Mouse (Mus musculus) midbrain, embryonic 10.5 days (tissue): Measurements from ENCODE around the gene Tbl1xr1. TPM values are rescaled to one million over a fixed set of nuclear protein-coding genes. Genes with fewer than 3 reads are reported as not detected.

Experiments
- DNase-seq: peaks from one replicate; pipeline ENCODE4 v3.0.0-alpha.2; 2017; ENCODE audit warnings: low spot score
- H3K27ac ChIP-seq: fragments of 300-500 bp; sonication (generic); replicated peaks from 2 replicates; pipeline ENCODE4 v1.5.1; 2016; ENCODE audit warnings: mild to moderate bottlenecking
- H3K27me3 ChIP-seq: fragments of 300-500 bp; sonication (generic); 2 replicates; pipeline ENCODE4 v1.6.1; 2016; ENCODE audit warnings: low read depth, mild to moderate bottlenecking; ENCODE audit not compliant: poor library complexity, severe bottlenecking
- H3K36me3 ChIP-seq: fragments of 300-500 bp; sonication (generic); 2 replicates; pipeline ENCODE4 v1.6.1; 2016; ENCODE audit warnings: mild to moderate bottlenecking, moderate library complexity
- H3K4me1 ChIP-seq: fragments of 300-500 bp; sonication (generic); 2 replicates; pipeline ENCODE4 v1.6.1; 2016
- H3K4me3 ChIP-seq: fragments of 300-500 bp; sonication (generic); 2 replicates; pipeline ENCODE4 v1.5.1; 2016; ENCODE audit warnings: mild to moderate bottlenecking, moderate library complexity
- H3K9me3 ChIP-seq: fragments of 300-500 bp; sonication (generic); replicated peaks from 2 replicates; pipeline ENCODE4 v1.6.1; 2016; ENCODE audit warnings: mild to moderate bottlenecking
- WGBS: fragments of 180-500 bp; shearing (Covaris S2); methylation state at CpG from one replicate; pipeline ENCODE4 v1.1.7; 2016; 5-methylcytosine and 5-hydroxymethylcytosine counted together
- polyA plus RNA-seq: library from polyadenylated mRNA; unstranded; fragments of >200 nt; fragmentation: Nextera tagmentation; extraction: Ambion mirVana; gene quantifications from 2 replicates; pipeline ENCODE4 v1.2.1, GENCODE M21; 2016

Tbl1xr1 gene
- polyA plus RNA-seq: 20.7 and 22.4 TPM in 2 replicates

DNA sequence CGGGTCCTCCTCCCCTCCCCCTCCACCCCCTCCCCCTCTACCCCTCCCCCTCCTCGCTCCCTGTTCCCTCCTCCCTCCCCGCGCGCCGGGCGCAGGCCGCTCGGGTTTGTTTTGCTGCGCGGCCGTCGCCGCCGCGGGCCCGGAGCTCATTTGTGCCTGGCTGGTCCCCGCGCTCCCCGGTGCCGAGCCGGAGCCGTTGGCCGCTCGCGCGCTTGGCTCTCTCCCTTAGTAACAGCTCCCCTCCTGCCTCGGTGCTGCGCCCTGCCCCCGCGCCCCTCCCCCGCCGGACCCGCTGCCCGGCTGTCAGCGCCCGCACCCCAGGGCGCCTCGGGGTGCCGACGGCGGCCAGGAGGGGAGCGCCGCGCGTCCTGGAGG lies at the start of gene Tbl1xr1:
Gene Tbl1xr1, plus strand, starts transcription at position 92 of the 375 bp plus-strand sequence.
- WGBS: 0% methylated on average over 30 of the region's 46 CpGs
- Histone ChIP-seq H3K27ac (peak within 1 kb of the TSS; percentile 100), H3K27me3 (no peaks in the 10 kb centered on the region), H3K4me1 (peaks cover 32% of the 10 kb centered on the region), H3K9me3 (no peaks in the 10 kb centered on the region), H3K4me3 (peak within 1 kb of the TSS; percentile 92), H3K36me3 (peaks cover 11% of the 10 kb centered on the region)
- DNase-seq: peak; percentile 95

GRCm38 (mm10) chr3:22038004-22038403 lies 38.4 kb upstream of the Tbl1xr1 start:
- DNase-seq: no peak
- Histone ChIP-seq H3K27ac (no peak overlapping the region), H3K4me1 (no peaks in the 10 kb centered on the region), H3K27me3 (no peaks in the 10 kb centered on the region), H3K36me3 (no peaks in the 10 kb centered on the region), H3K4me3 (no peak overlapping the region), H3K9me3 (no peaks in the 10 kb centered on the region)
- 23% methylated on average over 4 of the region's 4 CpGs for WGBS

- WGBS: 90% methylated on average over 8 of the region's 8 CpGs
- no peaks in the 10 kb centered on the region for H3K4me1 ChIP-seq
- H3K9me3 ChIP-seq: 0 out of 2 replicates have a peak, but pooled peaks cover 3% of the 10 kb centered on the region
- H3K4me3 ChIP-seq: no peak overlapping the region
- no peaks in the 10 kb centered on the region for H3K27me3 ChIP-seq
- H3K36me3 ChIP-seq: no peaks in the 10 kb centered on the region
- H3K27ac ChIP-seq: no peak overlapping the region
- no peak for DNase-seq
Measured at GRCm38 (mm10) chr3:22039036-22039795, 37.2 kb upstream of the Tbl1xr1 start.

GRCm38 (mm10) chr3:22040627-22041026 lies 35.8 kb upstream of the Tbl1xr1 start:
- 76% methylated on average over 6 of the region's 6 CpGs for WGBS
- H3K9me3 ChIP-seq: 0 out of 2 replicates have a peak, but pooled peaks cover 3% of the 10 kb centered on the region
- no peaks in the 10 kb centered on the region for H3K4me1 ChIP-seq
- H3K27ac ChIP-seq: no peak overlapping the region
- no peaks in the 10 kb centered on the region for H3K36me3 ChIP-seq
- H3K4me3 ChIP-seq: no peak overlapping the region
- H3K27me3 ChIP-seq: no peaks in the 10 kb centered on the region
- DNase-seq: no peak

- no peak for DNase-seq
- Histone ChIP-seq H3K36me3 (no peaks in the 10 kb centered on the region), H3K4me1 (no peaks in the 10 kb centered on the region), H3K27me3 (no peaks in the 10 kb centered on the region), H3K4me3 (no peak overlapping the region), H3K27ac (no peak overlapping the region), H3K9me3 (peaks cover 3% of the 10 kb centered on the region; the same call in 1 of the 2 replicates)
- WGBS: 91% methylated on average over 14 of the region's 14 CpGs
Measured at GRCm38 (mm10) chr3:22047203-22047602, 29.2 kb upstream of the Tbl1xr1 start.

DNA sequence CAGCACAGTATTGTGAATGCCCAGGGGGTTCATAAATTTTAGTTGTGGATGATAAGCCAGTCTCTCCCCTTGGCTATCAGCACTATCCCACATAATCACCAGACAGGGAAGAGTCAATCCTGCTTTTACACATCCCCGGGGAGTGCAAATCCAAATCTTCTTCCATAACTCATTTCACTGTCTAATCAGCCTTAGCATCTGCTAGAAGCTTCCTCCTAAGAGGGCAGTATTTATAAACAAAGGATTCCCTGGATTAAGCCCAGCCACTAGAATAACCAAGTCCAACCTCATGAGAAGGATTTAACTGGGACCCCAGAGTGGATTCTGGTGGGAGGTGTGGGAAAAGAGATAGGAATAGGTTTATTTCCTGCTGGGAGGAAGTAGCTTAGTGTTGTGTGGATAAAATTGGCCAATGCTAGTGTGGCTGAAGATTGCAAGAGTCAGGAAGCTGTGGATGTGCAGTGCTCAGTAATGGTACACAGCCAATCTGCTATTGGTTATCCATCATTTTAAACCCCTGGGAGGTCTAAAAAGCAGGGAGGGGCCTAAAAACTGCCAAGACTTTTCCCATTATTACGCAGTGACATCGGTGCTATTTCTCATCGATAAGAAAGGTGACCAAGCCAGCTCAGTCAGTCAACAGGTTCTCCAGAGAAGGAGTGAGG lies 19.7 kb upstream of the Tbl1xr1 start:
- DNase-seq: no peak
- Histone ChIP-seq H3K9me3 (no peaks in the 10 kb centered on the region), H3K36me3 (no peaks in the 10 kb centered on the region), H3K4me3 (no peak overlapping the region), H3K4me1 (no peaks in the 10 kb centered on the region), H3K27ac (no peak overlapping the region), H3K27me3 (no peaks in the 10 kb centered on the region)
- 86% methylated on average over 4 of the region's 4 CpGs for WGBS

DNA sequence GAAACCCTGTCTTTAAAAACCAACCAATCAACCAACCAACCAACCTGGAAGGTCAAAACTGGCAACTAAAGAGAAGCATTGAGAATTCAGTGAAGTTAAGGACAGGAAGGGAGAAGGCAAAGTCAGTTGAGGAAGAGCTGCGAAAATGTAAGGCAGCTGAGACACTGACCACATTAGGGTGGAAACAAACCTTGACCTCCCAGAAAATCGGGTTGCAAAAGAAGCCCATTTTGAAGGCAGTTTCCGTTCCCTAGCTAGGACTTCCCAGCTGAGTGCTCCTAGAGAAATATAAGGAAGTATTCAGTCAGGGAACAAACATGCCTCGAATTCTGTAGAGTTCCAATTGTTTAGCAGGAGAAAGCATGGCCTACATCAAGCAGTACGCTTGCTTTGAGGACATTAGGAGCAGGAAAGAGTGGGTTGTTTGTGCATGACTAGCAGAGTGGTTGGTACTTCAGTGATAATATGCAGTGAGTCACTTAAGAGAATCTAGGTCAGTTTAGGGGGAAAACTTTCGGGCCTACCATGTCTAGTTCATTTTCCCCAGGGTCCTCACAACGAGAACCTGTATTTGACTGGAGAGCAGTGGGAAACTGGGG lies 18.1 kb upstream of the Tbl1xr1 start:
- no peaks in the 10 kb centered on the region for H3K4me1 ChIP-seq
- WGBS: 86% methylated on average over 7 of the region's 7 CpGs
- H3K9me3 ChIP-seq: no peaks in the 10 kb centered on the region
- DNase-seq: no peak
- H3K27me3 ChIP-seq: no peaks in the 10 kb centered on the region
- H3K4me3 ChIP-seq: no peak overlapping the region
- no peaks in the 10 kb centered on the region for H3K36me3 ChIP-seq
- H3K27ac ChIP-seq: no peak overlapping the region

DNA sequence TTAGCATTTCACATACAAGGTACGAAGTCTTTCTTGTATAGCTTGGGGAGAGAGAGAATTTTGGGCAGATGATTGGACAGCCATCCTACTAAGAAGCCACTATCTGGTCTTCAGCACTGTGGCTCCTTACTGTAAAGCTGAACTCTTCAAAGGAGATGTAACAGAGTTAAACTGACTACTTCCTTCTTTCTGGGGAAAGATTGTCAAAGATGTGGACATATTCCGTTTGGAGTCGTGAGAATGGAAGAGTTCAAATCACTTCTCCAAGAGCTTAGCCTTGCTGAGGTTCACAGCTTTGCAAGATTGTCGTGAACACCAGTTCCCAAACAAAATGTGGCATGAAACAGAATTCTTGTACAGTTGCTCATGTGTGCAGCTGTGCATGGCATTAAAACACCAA lies 15.3 kb upstream of the Tbl1xr1 start:
- H3K36me3 ChIP-seq: no peaks in the 10 kb centered on the region
- no peaks in the 10 kb centered on the region for H3K4me1 ChIP-seq
- DNase-seq: no peak
- H3K27me3 ChIP-seq: no peaks in the 10 kb centered on the region
- no peak overlapping the region for H3K27ac ChIP-seq
- WGBS: 94% methylated on average over 4 of the region's 4 CpGs
- no peaks in the 10 kb centered on the region for H3K9me3 ChIP-seq
- no peak overlapping the region for H3K4me3 ChIP-seq

DNA sequence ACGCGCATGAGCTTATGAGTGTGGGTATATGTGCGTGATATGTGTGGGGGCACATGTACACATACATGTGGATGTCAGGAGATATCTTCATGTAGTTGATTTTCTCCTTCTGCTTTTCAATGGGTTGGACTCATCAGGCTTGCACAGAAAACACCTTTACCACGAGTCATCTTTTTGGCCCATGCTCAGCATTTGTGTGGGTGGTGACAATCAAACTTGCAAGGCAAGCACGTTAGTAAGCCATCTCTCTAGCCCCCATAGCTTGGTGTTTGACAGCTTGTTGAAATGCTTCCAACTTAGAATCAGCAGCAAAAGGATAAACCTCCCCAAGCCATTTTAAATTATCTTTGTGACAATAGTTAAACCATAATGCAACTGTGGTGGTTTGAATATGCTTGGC lies 7.8 kb upstream of the Tbl1xr1 start:
- Histone ChIP-seq H3K27me3 (no peaks in the 10 kb centered on the region), H3K4me1 (no peaks in the 10 kb centered on the region), H3K9me3 (no peaks in the 10 kb centered on the region), H3K27ac (no peak overlapping the region), H3K4me3 (no peak overlapping the region), H3K36me3 (no peaks in the 10 kb centered on the region)
- 89% methylated on average over 5 of the region's 5 CpGs for WGBS
- DNase-seq: no peak

- no peak for DNase-seq
- Histone ChIP-seq H3K9me3 (no peaks in the 10 kb centered on the region), H3K4me1 (peaks cover 23% of the 10 kb centered on the region), H3K4me3 (no peak overlapping the region), H3K27ac (no peak overlapping the region), H3K27me3 (no peaks in the 10 kb centered on the region), H3K36me3 (no peaks in the 10 kb centered on the region; the same call in 1 of the 2 replicates)
- WGBS: 78% methylated on average over 1 of the region's 1 CpGs
Measured at GRCm38 (mm10) chr3:22073916-22074315, 2.5 kb upstream of the Tbl1xr1 start.

GRCm38 (mm10) chr3:22074591-22075294 lies 1.7 kb upstream of the Tbl1xr1 start:
- Histone ChIP-seq H3K4me1 (peaks cover 31% of the 10 kb centered on the region), H3K9me3 (no peaks in the 10 kb centered on the region), H3K27me3 (no peaks in the 10 kb centered on the region), H3K27ac (no peak overlapping the region), H3K36me3 (peaks cover 8% of the 10 kb centered on the region), H3K4me3 (peak overlapping the region; percentile 92)
- DNase-seq: peak; percentile 19
- WGBS: 34% methylated on average over 11 of the region's 11 CpGs

DNA sequence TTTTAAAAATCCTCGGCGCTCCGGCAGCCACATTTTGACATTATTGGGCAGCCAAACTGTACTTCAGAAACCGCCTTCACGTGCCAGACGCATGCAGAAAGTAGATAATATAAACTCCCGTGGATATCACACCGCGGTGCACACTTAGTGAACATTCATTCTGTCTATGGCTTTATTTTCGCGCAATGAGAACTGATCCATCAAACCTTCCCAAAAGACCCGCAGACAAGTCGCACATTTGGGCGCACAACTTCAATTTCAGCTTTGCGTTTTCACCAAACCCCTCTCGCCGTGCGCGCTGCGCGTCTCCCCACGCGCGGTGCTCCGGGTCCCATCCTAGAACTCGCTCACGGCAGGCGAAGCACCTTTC lies 950 bp upstream of the Tbl1xr1 start:
- Histone ChIP-seq H3K4me3 (peak overlapping the region; percentile 92), H3K27ac (peak overlapping the region; percentile 100), H3K9me3 (no peaks in the 10 kb centered on the region), H3K27me3 (no peaks in the 10 kb centered on the region), H3K36me3 (peaks cover 10% of the 10 kb centered on the region), H3K4me1 (peaks cover 32% of the 10 kb centered on the region)
- under 1% methylated on average over 28 of the region's 28 CpGs for WGBS
- DNase-seq: no peak
